Mouse (Mus musculus) brain, embryonic 14.5 days (tissue): ENCODE results near the gene Mtmr10. TPM values are rescaled to one million over a fixed set of nuclear protein-coding genes. Genes with fewer than 3 reads are reported as not detected.

Experiments used
- DNase-seq: peaks from one replicate; pipeline ENCODE4 v3.0.0-alpha.2; 2011; ENCODE audit warnings: low read depth
- CTCF ChIP-seq: fragments of 200-500 bp; IDR thresholded peaks from 2 replicates; pipeline ENCODE4 v1.5.1; 2012; ENCODE audit warnings: inconsistent platforms, mild to moderate bottlenecking, moderate library complexity, borderline replicate concordance; ENCODE audit not compliant: insufficient read depth, insufficient read length; ENCODE audit errors: extremely low read depth
- POLR2A ChIP-seq: fragments of 200-500 bp; IDR thresholded peaks from 2 replicates; pipeline ENCODE4 v1.6.1; 2012; ENCODE audit warnings: mild to moderate bottlenecking, inconsistent platforms, borderline replicate concordance; ENCODE audit not compliant: poor library complexity, insufficient read depth, insufficient read length, severe bottlenecking; ENCODE audit errors: extremely low read depth
- polyA plus RNA-seq: library from polyadenylated mRNA; depleted of rRNA; stranded (reverse); fragments of >200 nt; gene quantifications from 2 replicates; pipeline ENCODE4 v1.2.3, GENCODE M21; 2012; rRNA removed

The Mtmr10 gene
- polyA plus RNA-seq, 1 experiment, result 10.0 TPM

- DNase-seq, result peak; percentile 36
- TF ChIP-seq CTCF (no peak), POLR2A (no peak)
These were observed 66.8 kb downstream of the Mtmr10 start for GRCm38 (mm10) chr7:64354206-64354605.

DNA sequence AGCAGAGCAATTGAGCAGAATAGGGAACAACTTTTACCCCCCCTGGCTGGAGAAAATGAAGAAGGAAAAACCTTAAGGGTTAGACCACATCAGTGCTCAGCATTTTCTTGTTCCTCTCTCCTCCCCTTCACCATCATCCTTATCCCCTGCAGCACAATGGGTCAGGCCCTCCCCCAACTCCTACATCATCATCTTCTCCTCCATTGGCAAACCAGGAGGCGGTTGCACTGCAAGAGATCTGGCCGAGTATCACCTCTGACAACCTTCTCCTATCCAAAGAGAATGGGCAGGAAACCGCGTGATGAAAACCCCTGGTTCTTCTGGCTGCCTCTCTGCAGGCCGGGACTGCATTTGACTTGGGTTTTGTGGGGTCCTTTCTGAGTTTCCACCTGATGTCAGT lies 69.2 kb downstream of the Mtmr10 start:
- TF ChIP-seq CTCF (no peak), POLR2A (no peak)
- no peak for DNase-seq

GRCm38 (mm10) chr7:64357405-64357804 lies 70.0 kb downstream of the Mtmr10 start:
- TF ChIP-seq POLR2A, result no peak
- TF ChIP-seq CTCF, result no peak
- DNase-seq, result peak; percentile 34

GRCm38 (mm10) chr7:64358666-64359065 lies 71.2 kb downstream of the Mtmr10 start:
- DNase-seq, result no peak
- TF ChIP-seq POLR2A (no peak), CTCF (no peak)

GRCm38 (mm10) chr7:64359943-64360585 lies 72.6 kb downstream of the Mtmr10 start:
- no peak for DNase-seq
- TF ChIP-seq POLR2A (no peak), CTCF (no peak)

GRCm38 (mm10) chr7:64360586-64360945 lies 73.1 kb downstream of the Mtmr10 start:
- no peak for DNase-seq
- TF ChIP-seq POLR2A, result no peak
- no peak for TF ChIP-seq CTCF

GRCm38 (mm10) chr7:64365863-64366262 lies 78.4 kb downstream of the Mtmr10 start:
- TF ChIP-seq CTCF (no peak), POLR2A (no peak)
- no peak for DNase-seq

DNA sequence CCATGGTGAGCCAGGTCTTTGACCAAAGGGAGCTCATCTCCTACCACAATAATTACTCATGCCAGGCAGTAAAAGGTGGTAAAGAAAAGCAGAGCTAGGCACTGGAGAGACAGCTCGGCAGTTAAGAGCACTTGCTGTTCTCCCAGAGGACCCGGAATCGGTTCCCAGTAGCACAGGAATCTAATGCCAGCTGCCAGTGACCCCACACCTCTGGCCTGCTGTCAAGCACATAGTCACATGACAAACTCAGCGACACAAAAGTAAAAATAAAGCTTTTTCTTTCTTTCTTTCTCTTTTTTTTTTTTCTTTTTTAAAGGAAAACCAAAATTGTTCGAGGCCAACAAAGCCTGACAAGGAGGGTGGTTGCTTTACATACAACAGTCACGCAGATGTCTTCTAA lies 82.4 kb downstream of the Mtmr10 start:
- DNase-seq, result no peak
- TF ChIP-seq CTCF, result no peak
- TF ChIP-seq POLR2A, result no peak

DNA sequence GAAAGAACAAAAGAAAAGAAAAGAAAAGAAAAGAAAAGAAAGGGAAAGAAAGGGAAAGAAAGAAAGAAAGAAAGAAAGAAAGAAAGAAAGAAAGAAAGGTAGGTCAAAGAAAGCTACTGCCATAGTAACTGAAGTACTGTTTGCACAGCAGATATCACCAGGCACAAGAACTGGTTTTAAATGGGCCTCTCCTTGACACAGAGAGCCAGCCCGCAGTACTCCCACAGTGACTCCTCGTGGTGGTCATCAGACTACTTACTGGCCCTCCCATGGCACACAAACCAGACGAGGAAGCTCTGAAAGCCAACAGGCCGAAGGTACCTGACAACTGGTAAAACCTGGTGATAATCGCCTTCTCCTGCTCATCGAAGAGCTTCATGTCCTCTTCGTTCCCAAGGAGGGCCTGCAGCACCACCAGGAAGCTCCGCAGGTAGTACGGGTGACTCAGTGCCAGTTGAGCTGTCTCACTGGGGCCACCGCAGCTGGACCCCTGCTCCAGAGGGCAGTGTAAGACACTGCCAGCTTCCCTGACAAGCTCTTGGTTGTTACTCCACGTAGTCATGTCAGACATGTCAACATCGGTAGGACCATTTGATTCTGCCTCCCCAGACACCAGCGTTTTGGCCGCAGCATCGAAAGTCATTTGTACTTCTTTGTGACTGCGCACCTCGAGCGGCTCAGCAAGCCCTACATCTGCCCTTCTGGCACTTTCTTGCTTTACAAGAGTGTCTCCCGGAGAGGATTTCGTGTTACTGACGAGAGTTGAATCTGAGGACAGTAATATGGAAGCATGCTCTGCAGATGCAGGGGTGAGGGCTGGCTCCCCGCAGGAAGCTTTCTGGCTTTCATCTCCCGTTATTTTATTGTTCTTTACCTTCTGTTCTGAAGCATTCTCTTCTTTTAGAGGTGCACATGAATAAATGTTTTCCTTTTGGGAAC lies 84.8 kb downstream of the Mtmr10 start:
- no peak for DNase-seq
- no peak for TF ChIP-seq CTCF

DNA sequence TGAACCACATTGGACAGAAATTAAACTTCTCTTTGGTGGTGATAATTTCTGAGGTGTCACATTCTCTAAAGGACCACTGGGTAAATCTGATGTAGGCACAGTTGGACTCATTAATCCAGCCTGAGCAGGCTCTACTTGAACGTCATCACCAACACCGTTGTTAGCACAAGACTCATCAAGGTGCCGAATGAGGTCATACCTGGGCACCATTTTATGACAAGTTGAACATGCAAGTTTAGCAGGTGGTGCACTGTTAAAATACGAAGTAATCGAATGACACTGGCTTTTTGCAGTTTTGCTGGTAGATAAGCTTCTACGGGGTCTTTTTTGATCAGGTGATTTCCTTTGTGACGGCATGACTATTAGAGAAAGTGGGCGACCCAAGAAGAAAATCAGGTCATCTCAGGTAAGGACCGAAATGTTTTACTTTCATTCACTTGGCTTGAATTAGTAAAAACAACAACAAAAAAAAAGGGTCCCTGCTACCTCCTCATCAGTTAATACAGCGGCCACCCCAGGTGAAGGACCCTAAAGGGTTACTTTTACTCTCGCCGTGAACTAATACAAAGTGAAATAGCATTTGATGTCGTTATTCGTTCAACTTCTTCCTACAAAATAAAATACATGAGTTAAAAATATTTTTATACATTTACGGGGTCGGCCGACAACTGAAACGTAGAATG lies 85.8 kb downstream of the Mtmr10 start:
- TF ChIP-seq POLR2A, result no peak
- no peak for TF ChIP-seq CTCF
- peak; percentile 42 for DNase-seq

DNA sequence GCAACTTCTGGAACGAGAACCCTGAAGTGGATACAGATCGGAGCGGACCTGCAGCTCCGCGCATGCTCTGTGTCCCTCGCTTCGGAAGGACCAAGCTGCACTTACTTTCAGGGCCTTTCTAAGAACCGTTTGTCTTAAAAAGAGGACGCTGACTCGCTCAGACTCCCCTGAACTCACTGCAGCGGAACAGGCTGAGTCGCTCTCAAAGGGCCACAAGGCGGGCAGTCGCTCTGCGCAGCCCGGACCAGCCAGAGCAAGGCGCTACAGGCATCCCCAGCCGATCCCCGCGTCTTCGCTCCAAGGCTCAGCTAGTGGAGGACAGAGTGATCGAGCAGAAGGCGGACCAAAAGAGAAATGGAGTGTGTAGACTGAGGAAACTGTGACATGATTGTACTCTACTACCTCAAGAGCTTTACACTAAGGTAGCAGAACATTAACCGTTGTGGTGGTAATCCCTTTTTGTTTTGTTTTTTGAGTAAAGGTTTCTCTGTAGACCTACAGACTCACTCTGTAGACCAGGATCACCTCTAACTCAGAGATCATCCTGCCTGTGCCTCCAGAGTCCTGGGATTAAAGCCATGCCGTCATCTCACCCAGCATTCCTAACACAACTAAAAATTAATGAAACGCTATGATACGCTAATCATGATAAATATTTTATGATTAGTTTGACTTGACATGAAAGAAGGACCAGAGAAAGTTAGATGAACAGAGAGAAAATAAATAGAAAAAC lies 86.5 kb downstream of the Mtmr10 start, which contains the start of gene Fan1:
Gene Fan1, minus strand, starts transcription at position 266 of the 733 bp plus-strand sequence.
- peak; percentile 94 for DNase-seq
- TF ChIP-seq POLR2A (peak; percentile 58; the same call in 1 of the 2 replicates), CTCF (peak; percentile 18; the same call in 1 of the 2 replicates)

Other genes starting within 250 kb of the Mtmr10 start
- gene Trpm1, start 133.8 kb upstream of the Mtmr10 start, polyA plus RNA-seq, result 0.20 and 0.31 TPM in 2 replicates
- gene Fan1, start 86.4 kb downstream of the Mtmr10 start, polyA plus RNA-seq, result 3.4 and 4.5 TPM in 2 replicates
- gene Mphosph10, start 104.6 kb downstream of the Mtmr10 start, polyA plus RNA-seq, result 9.3 and 12.9 TPM in 2 replicates
- 23.7 and 27.5 TPM in 2 replicates for gene Mcee, start 105.0 kb downstream of the Mtmr10 start, polyA plus RNA-seq
- 152 and 182 TPM in 2 replicates for gene Apba2, start 214.1 kb downstream of the Mtmr10 start, polyA plus RNA-seq